Mouse (Mus musculus) liver, embryonic 11.5 days (tissue): ENCODE results near the gene Sh2d4b. TPM values are rescaled to one million over a fixed set of nuclear protein-coding genes. Genes with fewer than 3 reads are reported as not detected.

Experiments used
- ATAC-seq: fragments of 200-750 bp; cut with Nextera tagmentation; replicated peaks from 2 replicates; pipeline ENCODE4 v1.8.0; 2017; ENCODE audit warnings: moderate number of reproducible peaks, mild to moderate bottlenecking, moderate TSS enrichment, moderate library complexity; ENCODE audit not compliant: low FRiP score
- DNase-seq: peaks from one replicate; pipeline ENCODE4 v3.0.0-alpha.2; 2017; ENCODE audit warnings: low spot score
- H3K27ac ChIP-seq: fragments of 300-500 bp; sonication (generic); 2 replicates; pipeline ENCODE4 v1.5.1; 2014; ENCODE audit warnings: mild to moderate bottlenecking, low read depth, low read length, control low read depth
- H3K27me3 ChIP-seq: fragments of 300-500 bp; sonication (generic); replicated peaks from 2 replicates; pipeline ENCODE4 v1.6.1; 2014; ENCODE audit warnings: low read length, mixed read lengths; ENCODE audit not compliant: control insufficient read depth, insufficient read depth
- H3K36me3 ChIP-seq: fragments of 300-500 bp; sonication (generic); 2 replicates; pipeline ENCODE4 v1.6.1; 2014; ENCODE audit warnings: mild to moderate bottlenecking, low read length, moderate library complexity, mixed read lengths; ENCODE audit not compliant: control insufficient read depth, insufficient read depth
- H3K4me1 ChIP-seq: fragments of 300-500 bp; sonication (generic); replicated peaks from 2 replicates; pipeline ENCODE4 v1.6.1; 2014; ENCODE audit warnings: low read length, mixed read lengths; ENCODE audit not compliant: control insufficient read depth, insufficient read depth
- H3K4me2 ChIP-seq: fragments of 300-500 bp; sonication (generic); 2 replicates; pipeline ENCODE4 v1.6.1; 2014; ENCODE audit warnings: mild to moderate bottlenecking, control low read depth, moderate library complexity
- H3K4me3 ChIP-seq: fragments of 300-500 bp; sonication (generic); 2 replicates; pipeline ENCODE4 v1.5.1; 2014; ENCODE audit warnings: low read depth, low read length, control low read depth
- H3K9ac ChIP-seq: fragments of 300-500 bp; sonication (generic); 2 replicates; pipeline ENCODE4 v1.6.1; 2014; ENCODE audit warnings: low read depth, low read length, control low read depth
- H3K9me3 ChIP-seq: fragments of 300-500 bp; sonication (generic); 2 replicates; pipeline ENCODE4 v1.6.1; 2016; ENCODE audit warnings: low read length, inconsistent platforms, mixed read lengths; ENCODE audit not compliant: control insufficient read depth
- WGBS: fragments of 180-500 bp; shearing (Covaris S2); extraction: QIAGEN DNeasy Blood & Tissue Kit; methylation state at CpG from one replicate; pipeline ENCODE4 v1.1.7; 2014; 5-methylcytosine and 5-hydroxymethylcytosine counted together
- polyA plus RNA-seq: library from polyadenylated mRNA; unstranded; fragments of >200 nt; fragmentation: Nextera tagmentation; extraction: Ambion mirVana; gene quantifications from 2 replicates; pipeline ENCODE4 v1.2.1, GENCODE M21; 2014

The Sh2d4b gene
- polyA plus RNA-seq, 1 experiment from 2014 or later: 0.43 TPM

GRCm38 (mm10) chr14:40902307-40903055 lies 9.4 kb upstream of the Sh2d4b start:
- DNase-seq (no peak), ATAC-seq (no peak)
- WGBS: 70% methylated on average over 12 of the region's 12 CpGs
- H3K9ac ChIP-seq: no peak overlapping the region
- no peak overlapping the region for H3K4me2 ChIP-seq
- peaks cover 4% of the 10 kb centered on the region for H3K4me1 ChIP-seq
- H3K9me3 ChIP-seq: no peaks in the 10 kb centered on the region
- no peaks in the 10 kb centered on the region for H3K27me3 ChIP-seq
- H3K36me3 ChIP-seq: peaks cover 6% of the 10 kb centered on the region; the same call in 1 of the 2 replicates
- H3K4me3 ChIP-seq: no peak overlapping the region
- no peak overlapping the region for H3K27ac ChIP-seq

- H3K9ac ChIP-seq: no peak overlapping the region
- 65% methylated on average over 2 of the region's 2 CpGs for WGBS
- no peaks in the 10 kb centered on the region for H3K4me1 ChIP-seq
Measured at GRCm38 (mm10) chr14:40900267-40900666, 7.2 kb upstream of the Sh2d4b start.

GRCm38 (mm10) chr14:40897916-40898315 lies 4.8 kb upstream of the Sh2d4b start:
- Histone ChIP-seq H3K36me3 (no peaks in the 10 kb centered on the region), H3K4me3 (no peak overlapping the region), H3K9me3 (no peaks in the 10 kb centered on the region), H3K9ac (no peak overlapping the region), H3K4me1 (peaks cover 9% of the 10 kb centered on the region), H3K4me2 (no peak overlapping the region), H3K27me3 (no peaks in the 10 kb centered on the region), H3K27ac (no peak overlapping the region)
- 62% methylated on average over 3 of the region's 3 CpGs for WGBS
- DNase-seq: no peak
- ATAC-seq: no peak

More at GRCm38 (mm10) chr14:40900267-40900666, 7.2 kb upstream of the Sh2d4b start:
- no peaks in the 10 kb centered on the region for H3K36me3 ChIP-seq
- DNase-seq (no peak), ATAC-seq (no peak)
- H3K27ac ChIP-seq: no peak overlapping the region
- H3K4me2 ChIP-seq: no peak overlapping the region
- H3K9me3 ChIP-seq: no peaks in the 10 kb centered on the region
- no peak overlapping the region for H3K4me3 ChIP-seq
- no peaks in the 10 kb centered on the region for H3K27me3 ChIP-seq

GRCm38 (mm10) chr14:40895681-40896080 lies 2.6 kb upstream of the Sh2d4b start:
- H3K4me1 ChIP-seq: peaks cover 9% of the 10 kb centered on the region
- H3K27ac ChIP-seq: no peak overlapping the region
- H3K9me3 ChIP-seq: no peaks in the 10 kb centered on the region
- no peaks in the 10 kb centered on the region for H3K27me3 ChIP-seq
- H3K4me3 ChIP-seq: no peak overlapping the region
- H3K36me3 ChIP-seq: no peaks in the 10 kb centered on the region
- WGBS: 75% methylated on average over 8 of the region's 8 CpGs
- no peak overlapping the region for H3K9ac ChIP-seq
- DNase-seq (no peak), ATAC-seq (no peak)
- H3K4me2 ChIP-seq: no peak overlapping the region

- Histone ChIP-seq H3K27ac (no peak overlapping the region), H3K27me3 (no peaks in the 10 kb centered on the region), H3K9me3 (no peaks in the 10 kb centered on the region), H3K4me3 (0 out of 2 replicates have a peak overlapping the region, but pooled peaks have one; percentile 17), H3K36me3 (no peaks in the 10 kb centered on the region), H3K4me1 (peaks cover 9% of the 10 kb centered on the region), H3K9ac (no peak overlapping the region), H3K4me2 (peak overlapping the region; percentile 57)
- ATAC-seq (peak; percentile 70), DNase-seq (peak; percentile 72)
- 13% methylated on average over 23 of the region's 23 CpGs for WGBS
Measured at GRCm38 (mm10) chr14:40894576-40895247, 1.6 kb upstream of the Sh2d4b start.

GRCm38 (mm10) chr14:40893884-40894283 lies 818 bp upstream of the Sh2d4b start:
- H3K36me3 ChIP-seq: no peaks in the 10 kb centered on the region
- H3K4me1 ChIP-seq: peaks cover 9% of the 10 kb centered on the region
- DNase-seq: no peak
- H3K9ac ChIP-seq: no peak overlapping the region
- H3K9me3 ChIP-seq: no peaks in the 10 kb centered on the region
- 70% methylated on average over 8 of the region's 8 CpGs for WGBS
- no peak overlapping the region for H3K27ac ChIP-seq
- no peak for ATAC-seq
- H3K4me3 ChIP-seq: no peak overlapping the region
- H3K27me3 ChIP-seq: no peaks in the 10 kb centered on the region
- no peak overlapping the region for H3K4me2 ChIP-seq

- WGBS: 80% methylated on average over 7 of the region's 7 CpGs
- ATAC-seq: no peak
Measured at GRCm38 (mm10) chr14:40892326-40892825, 690 bp downstream of the Sh2d4b start.

GRCm38 (mm10) chr14:40891506-40891905 lies 1.6 kb downstream of the Sh2d4b start:
- 90% methylated on average over 4 of the region's 4 CpGs for WGBS
- Histone ChIP-seq H3K27me3 (no peaks in the 10 kb centered on the region), H3K4me2 (no peak overlapping the region), H3K9me3 (no peaks in the 10 kb centered on the region), H3K27ac (no peak overlapping the region), H3K4me3 (no peak overlapping the region), H3K36me3 (no peaks in the 10 kb centered on the region), H3K4me1 (peaks cover 14% of the 10 kb centered on the region), H3K9ac (no peak overlapping the region)
- ATAC-seq (no peak), DNase-seq (no peak)

More at GRCm38 (mm10) chr14:40892326-40892825, 690 bp downstream of the Sh2d4b start:
- H3K4me2 ChIP-seq: no peak overlapping the region
- no peak overlapping the region for H3K9ac ChIP-seq
- DNase-seq: no peak
- H3K27ac ChIP-seq: no peak overlapping the region
- no peaks in the 10 kb centered on the region for H3K36me3 ChIP-seq
- H3K9me3 ChIP-seq: no peaks in the 10 kb centered on the region
- H3K4me1 ChIP-seq: peaks cover 10% of the 10 kb centered on the region
- H3K27me3 ChIP-seq: no peaks in the 10 kb centered on the region
- H3K4me3 ChIP-seq: no peak overlapping the region
